8 mouse cellular contexts compared by ENCODE assay signal in the genomic region with DNA sequence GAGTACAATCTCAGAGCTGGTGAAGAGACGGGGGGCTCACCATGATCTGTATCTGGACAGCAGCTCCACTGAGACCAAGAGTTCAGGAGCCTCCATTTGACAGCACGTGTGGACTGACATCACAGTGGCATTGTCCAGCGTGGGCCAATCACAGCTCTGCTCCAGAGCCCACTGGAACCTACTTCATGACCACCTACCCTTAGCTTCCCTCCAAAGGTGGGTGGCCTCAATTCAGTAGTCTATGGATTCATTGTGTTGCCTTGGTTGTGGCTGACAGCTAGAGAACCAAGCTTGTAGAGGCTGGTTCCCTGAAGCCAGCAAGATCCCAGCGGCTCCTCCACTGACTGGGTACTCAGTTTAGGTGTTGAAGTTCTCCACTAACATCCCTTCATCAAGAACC. TPM values are rescaled to one million over a fixed set of nuclear protein-coding genes. Genes with fewer than 3 reads are reported as not detected.
DNase-seq lines count a peak whose midpoint lies in the region; ATAC-seq lines count a peak whose summit lies in the region.

Gene Rnf151, minus strand, starts transcription at position 121 of the 400 bp plus-strand sequence.
Gene Rps2, plus strand, starts transcription at position 174 of the 400 bp plus-strand sequence.

- no peaks in the 10 kb centered on the region for H3K27me3 ChIP-seq in liver, embryonic 11.5 days (replicated peaks; ENCODE audit: control insufficient read depth, insufficient read depth, low read length)
- no peaks in the 10 kb centered on the region for H3K27me3 ChIP-seq in forebrain, embryonic 10.5 days (ENCODE audit: poor library complexity, severe bottlenecking)
- no peaks in the 10 kb centered on the region for H3K27me3 ChIP-seq in limb, embryonic 11.5 days (ENCODE audit: control insufficient read depth, insufficient read depth, low read length)
- no peaks in the 10 kb centered on the region for H3K27me3 ChIP-seq in neural tube, embryonic 15.5 days (replicated peaks)

- no peak for ATAC-seq in liver, embryonic 11.5 days (replicated peaks; ENCODE audit: low FRiP score)
- no peak for ATAC-seq in limb, embryonic 11.5 days (ENCODE audit: insufficient number of reproducible peaks, low FRiP score, low TSS enrichment, low read depth)
- ATAC-seq in neural tube, embryonic 15.5 days (ENCODE audit: low FRiP score) = no peak

- peaks cover 16% of the 10 kb centered on the region for H3K4me1 ChIP-seq in liver, embryonic 11.5 days (replicated peaks; ENCODE audit: control insufficient read depth, insufficient read depth, low read length)
- H3K4me1 ChIP-seq in forebrain, embryonic 10.5 days = peaks cover 38% of the 10 kb centered on the region
- peaks cover 4% of the 10 kb centered on the region; the same call in 1 of the 2 replicates for H3K4me1 ChIP-seq in limb, embryonic 11.5 days (ENCODE audit: control insufficient read depth, insufficient read depth, low read length)
- peaks cover 27% of the 10 kb centered on the region for H3K4me1 ChIP-seq in neural tube, embryonic 15.5 days

- peak within 1 kb of the TSS; percentile 96 for H3K9ac ChIP-seq in liver, embryonic 11.5 days (ENCODE audit: low read depth, low read length)
- peak within 1 kb of the TSS; percentile 90; the same call in 1 of the 2 replicates for H3K9ac ChIP-seq in limb, embryonic 11.5 days (ENCODE audit: low read length)
- peak within 1 kb of the TSS; percentile 86 for H3K9ac ChIP-seq in neural tube, embryonic 15.5 days (replicated peaks)

- H3K27ac ChIP-seq in liver, embryonic 11.5 days (ENCODE audit: low read depth, low read length) = peak within 1 kb of the TSS; percentile 38
- H3K27ac ChIP-seq in forebrain, embryonic 10.5 days = peak within 1 kb of the TSS; percentile 93
- H3K27ac ChIP-seq in limb, embryonic 11.5 days (replicated peaks; ENCODE audit: low read depth, low read length) = no peak within 1 kb of the TSS
- H3K27ac ChIP-seq in neural tube, embryonic 15.5 days (replicated peaks) = no peak within 1 kb of the TSS

- H3K36me3 ChIP-seq in liver, embryonic 11.5 days (ENCODE audit: control insufficient read depth, insufficient read depth, low read length) = peaks cover 17% of the 10 kb centered on the region
- H3K36me3 ChIP-seq in forebrain, embryonic 10.5 days (replicated peaks) = peaks cover 63% of the 10 kb centered on the region
- H3K36me3 ChIP-seq in limb, embryonic 11.5 days (ENCODE audit: control insufficient read depth, insufficient read depth, low read length) = peaks cover 14% of the 10 kb centered on the region
- H3K36me3 ChIP-seq in neural tube, embryonic 15.5 days = peaks cover 23% of the 10 kb centered on the region

- WGBS in liver, embryonic 11.5 days = 75% methylated on average over 4 of the region's 4 CpGs
- WGBS in forebrain, embryonic 10.5 days = 72% methylated on average over 4 of the region's 4 CpGs
- 88% methylated on average over 4 of the region's 4 CpGs for WGBS in limb, embryonic 11.5 days
- 80% methylated on average over 4 of the region's 4 CpGs for WGBS in neural tube, embryonic 15.5 days

- H3K4me2 ChIP-seq in liver, embryonic 11.5 days = peak within 1 kb of the TSS; percentile 80
- H3K4me2 ChIP-seq in limb, embryonic 11.5 days (ENCODE audit: low read depth, severe bottlenecking) = peak within 1 kb of the TSS; percentile 53
- peak within 1 kb of the TSS; percentile 60 for H3K4me2 ChIP-seq in neural tube, embryonic 15.5 days

- H3K4me3 ChIP-seq in liver, embryonic 11.5 days (ENCODE audit: low read depth, low read length) = peak within 1 kb of the TSS; percentile 81
- peak within 1 kb of the TSS; percentile 91 for H3K4me3 ChIP-seq in forebrain, embryonic 10.5 days
- H3K4me3 ChIP-seq in limb, embryonic 11.5 days (ENCODE audit: low read depth, low read length) = peak within 1 kb of the TSS; percentile 81
- peak within 1 kb of the TSS; percentile 82 for H3K4me3 ChIP-seq in neural tube, embryonic 15.5 days (replicated peaks)

- no peak for DNase-seq in liver, embryonic 11.5 days (ENCODE audit: low spot score)
- DNase-seq in liver = no peak
- DNase-seq in forebrain, embryonic 10.5 days (ENCODE audit: extremely low spot score, low spot score) = no peak
- no peak for DNase-seq in limb, embryonic 11.5 days (ENCODE audit: low spot score)
- DNase-seq in thymus, postnatal 14 days = no peak
- no peak for DNase-seq in thymus, postnatal 25 days
- no peak for DNase-seq in cerebellum, adult 18-20 months

- H3K9me3 ChIP-seq in liver, embryonic 11.5 days (ENCODE audit: control insufficient read depth, low read length) = no peaks in the 10 kb centered on the region
- H3K9me3 ChIP-seq in forebrain, embryonic 10.5 days = no peaks in the 10 kb centered on the region
- no peaks in the 10 kb centered on the region for H3K9me3 ChIP-seq in limb, embryonic 11.5 days (ENCODE audit: control insufficient read depth, low read length)
- no peaks in the 10 kb centered on the region for H3K9me3 ChIP-seq in neural tube, embryonic 15.5 days (replicated peaks)

RNA-seq across cellular contexts. Expression of gene Rnf151, which starts in this region (rescaled TPM):
- 0.25 and 0.27 TPM in 2 replicates for polyA plus RNA-seq in liver, embryonic 11.5 days (2014; fragmentation: Nextera tagmentation; extraction: Ambion mirVana)
- polyA plus RNA-seq in forebrain, embryonic 10.5 days (2016; fragmentation: Nextera tagmentation; extraction: Ambion mirVana) = 0.43 and 0.69 TPM in 2 replicates
- polyA plus RNA-seq in limb, embryonic 11.5 days (2014; fragmentation: Nextera tagmentation; extraction: Ambion mirVana) = 0.16 TPM in 1 of 2 replicates, not detected in the other
- 0.15 TPM in 1 of 2 replicates, not detected in the other for polyA plus RNA-seq in neural tube, embryonic 15.5 days (2015; fragmentation: Nextera tagmentation; extraction: Ambion mirVana)

RNA-seq across cellular contexts. Expression of gene Rps2, which starts in this region (rescaled TPM):
- polyA plus RNA-seq in liver, embryonic 11.5 days (2014; fragmentation: Nextera tagmentation; extraction: Ambion mirVana) = 2,083 and 2,225 TPM in 2 replicates
- 1,888 and 1,960 TPM in 2 replicates for polyA plus RNA-seq in forebrain, embryonic 10.5 days (2016; fragmentation: Nextera tagmentation; extraction: Ambion mirVana)
- polyA plus RNA-seq in limb, embryonic 11.5 days (2014; fragmentation: Nextera tagmentation; extraction: Ambion mirVana) = 1,548 and 1,633 TPM in 2 replicates
- polyA plus RNA-seq in neural tube, embryonic 15.5 days (2015; fragmentation: Nextera tagmentation; extraction: Ambion mirVana) = 729 and 914 TPM in 2 replicates

Comparison
In these comparisons a context has a peak if more than half of its experiments do, and no peak if none do; other contexts are left out.
1. H3K27ac ChIP-seq: peak in liver, embryonic 11.5 days (single experiment) and forebrain, embryonic 10.5 days (single experiment); none in limb, embryonic 11.5 days (single experiment) and neural tube, embryonic 15.5 days (single experiment).
2. Peak in every context shown above with its lines, with median percentiles within 50 percentile points of each other: H3K4me2 ChIP-seq, H3K4me3 ChIP-seq and H3K9ac ChIP-seq.